Mouse (Mus musculus) CH12.LX (cell line): ENCODE measurements at regions not wholly inside any gene's neighbourhood (a gene's known extent, or its start where the extent isn't known, plus 50 kb on each side); places are given as distances from the start of the nearest gene placed in this dataset.

Experiments used
- DNase-seq: peaks from one replicate; pipeline ENCODE4 v3.0.0-alpha.2; 2013; ENCODE audit errors: extremely low read depth
- H3K27ac ChIP-seq: 2 replicates; pipeline ENCODE4 v1.5.1; 2012; ENCODE audit warnings: low read depth, mild to moderate bottlenecking, control low read depth, moderate library complexity; ENCODE audit not compliant: insufficient read depth
- H3K27me3 ChIP-seq: replicated peaks from 2 replicates; pipeline ENCODE3; 2012; ENCODE audit warnings: inconsistent platforms
- H3K36me3 ChIP-seq, 2 experiments: replicated peaks in 1 of 2; 2 replicates each; pipeline versions ENCODE3 to v1.6.1; 2012; ENCODE audit warnings: inconsistent platforms in 1 of 2, low read length in 1 of 2, mild to moderate bottlenecking in 1 of 2, mixed read lengths in 1 of 2, moderate library complexity in 1 of 2; ENCODE audit not compliant: control insufficient read depth in 1 of 2, insufficient read depth in 1 of 2
- H3K4me1 ChIP-seq, 2 experiments: 2 replicates each; pipeline ENCODE4 v1.6.1; 2012; ENCODE audit warnings: inconsistent platforms in 1 of 2, moderate library complexity in 1 of 2; ENCODE audit not compliant: insufficient read depth in 2 of 2, control insufficient read depth in 1 of 2
- H3K4me2 ChIP-seq: 2 replicates; pipeline ENCODE4 v1.6.1; 2012; ENCODE audit warnings: low read depth, mild to moderate bottlenecking, control low read depth; ENCODE audit not compliant: poor library complexity, insufficient read depth, severe bottlenecking
- H3K4me3 ChIP-seq, 3 experiments: fragments of 150-350 bp in 1 of 3; sonication (generic) in 1 of 3; replicated peaks in 1 of 3; 2 replicates each; pipeline versions ENCODE3 to v1.5.1; 2011 to 2012; ENCODE audit warnings: low read depth in 2 of 3, low read length in 2 of 3, mild to moderate bottlenecking in 2 of 3, moderate library complexity in 2 of 3, control low read depth in 1 of 3, improper control_type of control experiment in 1 of 3, inconsistent platforms in 1 of 3, mixed read lengths in 1 of 3; ENCODE audit not compliant: poor library complexity in 1 of 3
- H3K79me2 ChIP-seq: replicated peaks from 2 replicates; pipeline ENCODE4 v1.6.1; 2012; ENCODE audit warnings: mild to moderate bottlenecking, moderate library complexity; ENCODE audit not compliant: control insufficient read depth, poor library complexity, insufficient read depth, severe bottlenecking; ENCODE audit errors: extremely low read depth
- H3K9ac ChIP-seq: 2 replicates; pipeline ENCODE4 v1.6.1; 2012; ENCODE audit warnings: low read depth, mild to moderate bottlenecking, control low read depth, moderate library complexity; ENCODE audit not compliant: insufficient read depth
- H3K9me3 ChIP-seq: replicated peaks from 2 replicates; pipeline ENCODE3; 2012; ENCODE audit warnings: low read length, inconsistent platforms, mixed read lengths
- BHLHE40 ChIP-seq: IDR thresholded peaks from 2 replicates; pipeline ENCODE4 v1.6.1; 2011; ENCODE audit warnings: mild to moderate bottlenecking, low read depth, low read length, improper control_type of control experiment
- CHD1 ChIP-seq: IDR thresholded peaks from 2 replicates; pipeline ENCODE4 v1.6.1; 2012; ENCODE audit warnings: low read depth, low read length, improper control_type of control experiment, inconsistent platforms
- CHD2 ChIP-seq: IDR thresholded peaks from 2 replicates; pipeline ENCODE4 v1.6.1; 2011; ENCODE audit warnings: low read length, improper control_type of control experiment
- CTCF ChIP-seq, 2 experiments: IDR thresholded peaks in 1 of 2; conservative IDR thresholded peaks in 1 of 2; 2 replicates each; pipeline ENCODE4 v1.5.1; 2011 to 2012; ENCODE audit warnings: low read depth in 2 of 2, low read length in 2 of 2, improper control_type of control experiment in 1 of 2, inconsistent platforms in 1 of 2, mild to moderate bottlenecking in 1 of 2, moderate library complexity in 1 of 2
- EP300 ChIP-seq: IDR thresholded peaks from 2 replicates; pipeline ENCODE4 v1.6.1; 2011; ENCODE audit warnings: low read length, improper control_type of control experiment
- ETS1 ChIP-seq: conservative IDR thresholded peaks from 2 replicates; pipeline ENCODE4 v1.6.1; 2012; ENCODE audit warnings: low read depth, mild to moderate bottlenecking, inconsistent platforms, low read length, improper control_type of control experiment, moderate library complexity
- GABPA ChIP-seq: IDR thresholded peaks from 2 replicates; pipeline ENCODE4 v1.6.1; 2012; ENCODE audit warnings: low read depth, low read length, improper control_type of control experiment, inconsistent platforms; ENCODE audit not compliant: insufficient replicate concordance
- HCFC1 ChIP-seq: IDR thresholded peaks from 2 replicates; pipeline ENCODE4 v1.6.1; 2012; ENCODE audit warnings: low read depth, mild to moderate bottlenecking, inconsistent platforms, low read length, improper control_type of control experiment
- IRF4 ChIP-seq: IDR thresholded peaks from 2 replicates; pipeline ENCODE4 v1.6.1; 2014; ENCODE audit warnings: low read depth, mild to moderate bottlenecking, inconsistent platforms, low read length, improper control_type of control experiment
- JUN ChIP-seq: IDR thresholded peaks from 2 replicates; pipeline ENCODE4 v1.6.1; 2011; ENCODE audit warnings: low read depth, mild to moderate bottlenecking, low read length, improper control_type of control experiment, moderate library complexity; ENCODE audit not compliant: insufficient read depth
- JUND ChIP-seq: conservative IDR thresholded peaks from 2 replicates; pipeline ENCODE4 v1.6.1; 2011; ENCODE audit warnings: low read depth, low read length, improper control_type of control experiment
- MAFK ChIP-seq: IDR thresholded peaks from 2 replicates; pipeline ENCODE4 v1.6.1; 2011; ENCODE audit warnings: low read length, improper control_type of control experiment; ENCODE audit not compliant: insufficient replicate concordance
- MAX ChIP-seq: IDR thresholded peaks from 2 replicates; pipeline ENCODE4 v1.6.1; 2011; ENCODE audit warnings: low read length, improper control_type of control experiment
- MAZ ChIP-seq: IDR thresholded peaks from 2 replicates; pipeline ENCODE4 v1.6.1; 2012; ENCODE audit warnings: low read depth, mild to moderate bottlenecking, inconsistent platforms, low read length, improper control_type of control experiment, moderate library complexity
- NRF1 ChIP-seq: IDR thresholded peaks from 2 replicates; pipeline ENCODE4 v1.6.1; 2014; ENCODE audit warnings: low read depth, mild to moderate bottlenecking, inconsistent platforms, low read length, improper control_type of control experiment, moderate library complexity
- PAX5 ChIP-seq: IDR thresholded peaks from 2 replicates; pipeline ENCODE4 v1.6.1; 2012; ENCODE audit warnings: low read length, inconsistent platforms, mixed read lengths
- POLR2AphosphoS2 ChIP-seq: IDR thresholded peaks from 2 replicates; pipeline ENCODE4 v1.6.1; 2011; ENCODE audit warnings: low read depth, low read length, improper control_type of control experiment
- SIN3A ChIP-seq: IDR thresholded peaks from 2 replicates; pipeline ENCODE4 v1.6.1; 2012; ENCODE audit warnings: low read length, improper control_type of control experiment, inconsistent platforms
- SMC3 ChIP-seq: IDR thresholded peaks from 2 replicates; pipeline ENCODE4 v1.6.1; 2011; ENCODE audit warnings: low read depth, low read length, improper control_type of control experiment
- UBTF ChIP-seq: IDR thresholded peaks from 2 replicates; pipeline ENCODE4 v1.6.1; 2012; ENCODE audit warnings: low read depth, mild to moderate bottlenecking, inconsistent platforms, low read length, improper control_type of control experiment, moderate library complexity
- USF2 ChIP-seq: conservative IDR thresholded peaks from 2 replicates; pipeline ENCODE4 v1.6.1; 2011; ENCODE audit warnings: low read depth, low read length, improper control_type of control experiment
- ZC3H11A ChIP-seq: IDR thresholded peaks from 2 replicates; pipeline ENCODE4 v1.6.1; 2012; ENCODE audit warnings: low read depth, mild to moderate bottlenecking, inconsistent platforms, low read length, improper control_type of control experiment
- dilution Hi-C: fragments of 300-500 bp; cut with MboI; formaldehyde crosslinking; loops from 2 replicates; pipeline ENCODE4 v1.14.3; 2020; ENCODE audit warnings: low sequenced_read_pairs; ENCODE audit not compliant: extremely low pct_unique_long_range_greater_than_20kb, extremely low pct_ligation_motif_present
- in situ Hi-C: fragments of 300-500 bp; cut with MboI; formaldehyde crosslinking; loops from 3 replicates; pipeline ENCODE4 v1.14.3; 2019; ENCODE audit warnings: low sequenced_read_pairs, low pct_ligation_motif_present, low pct_unique_long_range_greater_than_20kb, mixed read lengths

GRCm38 (mm10) chr9:115581116-115581515, 270.9 kb upstream of the Stt3b start:
- Histone ChIP-seq H3K4me1 (peaks cover 5 to 24% of the 10 kb centered on the region in 2 experiments; a peak in 3 of 4 replicates), H3K9me3 (peaks cover 7% of the 10 kb centered on the region), H3K79me2 (no peaks in the 10 kb centered on the region), H3K4me2 (no peak overlapping the region), H3K27me3 (no peaks in the 10 kb centered on the region), H3K4me3 (no peak overlapping the region), H3K27ac (no peak overlapping the region), H3K36me3 (no peaks in the 10 kb centered on the region), H3K9ac (no peak overlapping the region)
- in situ Hi-C loops, result no loop called here
- no peak for TF ChIP-seq JUN
- TF ChIP-seq BHLHE40, result no peak
- no peak for TF ChIP-seq USF2
- TF ChIP-seq MAZ, result no peak
- no peak for TF ChIP-seq EP300
- TF ChIP-seq ZC3H11A, result no peak
- TF ChIP-seq CHD1, result no peak
- no peak for TF ChIP-seq UBTF
- TF ChIP-seq CTCF (conservative IDR thresholded peaks at IDR 0.05 in 1 of 2, IDR thresholded peaks at IDR 0.05 in 1 of 2; ENCODE audit: low read depth in 2 of 2, low read length in 2 of 2), result no peak
- no peak for TF ChIP-seq MAX
- no peak for TF ChIP-seq GABPA
- no peak for TF ChIP-seq JUND
- TF ChIP-seq PAX5, result no peak
- no peak for DNase-seq
- dilution Hi-C loops, result no loop called here

DNA sequence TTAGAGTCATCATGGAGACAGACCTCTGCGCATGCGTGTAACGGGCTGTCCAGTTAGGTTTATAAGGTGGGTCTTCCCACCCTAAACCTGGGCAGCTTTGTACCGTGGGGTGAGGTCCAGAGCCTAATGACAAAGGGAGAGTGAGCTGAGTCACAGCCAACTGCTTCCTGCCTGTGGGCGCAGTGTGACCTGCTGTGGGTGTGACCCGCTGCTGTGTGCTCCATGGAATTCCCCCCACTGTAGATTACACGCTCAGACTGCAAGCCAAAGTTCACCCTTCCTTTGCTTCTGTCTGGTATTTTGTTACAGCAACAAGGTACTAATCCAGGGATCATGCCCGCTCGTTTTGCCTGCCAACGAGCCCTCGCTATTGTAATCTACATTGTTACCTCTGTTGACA, 273.3 kb upstream of the Stt3b start:
- Histone ChIP-seq H3K36me3 (no peaks in the 10 kb centered on the region), H3K27ac (no peak overlapping the region), H3K9me3 (no peaks in the 10 kb centered on the region), H3K9ac (no peak overlapping the region), H3K4me3 (no peak overlapping the region), H3K27me3 (no peaks in the 10 kb centered on the region), H3K4me2 (no peak overlapping the region), H3K79me2 (no peaks in the 10 kb centered on the region), H3K4me1 (peaks cover 5 to 27% of the 10 kb centered on the region in 2 experiments; a peak in 3 of 4 replicates)
- dilution Hi-C loops (no loop called here), in situ Hi-C loops (no loop called here)
- no peak for TF ChIP-seq SMC3
- TF ChIP-seq CHD2, result no peak
- no peak for TF ChIP-seq USF2
- TF ChIP-seq NRF1, result no peak
- TF ChIP-seq HCFC1, result no peak
- no peak for TF ChIP-seq POLR2AphosphoS2
- no peak for TF ChIP-seq ETS1
- no peak for TF ChIP-seq IRF4
- no peak for TF ChIP-seq SIN3A
- no peak for TF ChIP-seq MAFK
- no peak for TF ChIP-seq UBTF
- TF ChIP-seq JUND, result no peak
- no peak for DNase-seq
